Mouse (Mus musculus): Measurements from ENCODE around the gene Sdk2.

Sdk2 gene

DNA sequence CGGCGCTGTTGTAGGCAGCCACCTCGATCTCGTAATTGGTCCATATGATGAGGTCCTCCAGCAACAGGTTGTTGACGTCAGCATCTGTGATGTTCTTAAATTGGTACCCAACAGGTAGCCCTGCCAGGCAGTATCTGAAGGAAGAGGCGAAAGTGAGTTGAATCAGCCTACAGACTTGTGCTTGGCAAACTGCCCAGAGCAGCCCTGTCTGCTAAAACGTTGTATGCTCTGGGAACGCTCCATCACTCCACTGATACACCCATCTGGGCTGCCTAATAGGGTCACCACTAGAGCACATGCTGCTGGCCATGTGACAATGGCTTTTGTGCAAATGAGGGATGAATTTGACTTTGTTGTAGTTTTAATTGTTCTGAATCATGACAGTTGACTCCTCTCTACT lies 215.1 kb downstream of the Sdk2 start:
- intact Hi-C loops (cut with DNase I), result no loop called here

DNA sequence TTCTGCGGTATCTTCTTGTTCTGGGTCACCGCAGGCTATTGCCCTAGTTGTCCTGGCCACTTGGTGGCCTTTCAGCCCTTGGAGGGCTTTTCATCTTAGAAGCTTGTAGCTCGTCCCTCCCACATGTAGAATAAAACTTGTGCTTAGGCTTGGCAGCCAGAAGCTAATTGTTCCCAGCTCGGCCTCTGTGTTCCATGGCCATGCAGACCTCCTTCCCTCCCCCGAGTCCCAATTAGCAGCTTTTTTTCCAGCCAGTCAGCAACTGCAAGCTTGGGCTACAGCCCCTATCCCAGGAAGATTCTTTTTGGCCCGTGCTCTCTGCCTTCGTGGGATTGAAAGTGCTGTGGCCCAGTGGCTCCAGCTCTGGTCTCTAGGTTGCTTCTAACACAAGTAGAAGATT lies 217.5 kb downstream of the Sdk2 start:
- intact Hi-C loops (cut with DNase I), result no loop called here

DNA sequence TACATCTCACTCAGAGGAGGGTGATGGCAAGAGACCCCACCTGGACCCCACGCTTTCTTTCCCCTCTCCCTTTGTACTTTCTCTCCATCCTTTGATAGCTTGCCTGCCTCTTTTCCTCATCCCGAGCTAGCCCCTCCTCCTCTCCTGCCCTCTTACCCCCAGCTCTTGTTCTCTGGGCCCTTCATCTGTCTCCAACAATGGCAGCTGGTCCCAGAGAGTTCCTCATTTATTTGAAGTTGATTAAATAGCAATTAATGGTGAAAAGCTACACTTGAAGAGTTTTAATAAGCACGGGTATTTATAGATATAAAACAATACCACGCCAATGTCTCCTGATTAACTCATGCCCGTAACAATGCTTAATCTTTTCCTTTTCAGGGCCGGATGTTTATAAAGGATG lies 222.9 kb downstream of the Sdk2 start:
- intact Hi-C loops (cut with DNase I), result no loop called here

DNA sequence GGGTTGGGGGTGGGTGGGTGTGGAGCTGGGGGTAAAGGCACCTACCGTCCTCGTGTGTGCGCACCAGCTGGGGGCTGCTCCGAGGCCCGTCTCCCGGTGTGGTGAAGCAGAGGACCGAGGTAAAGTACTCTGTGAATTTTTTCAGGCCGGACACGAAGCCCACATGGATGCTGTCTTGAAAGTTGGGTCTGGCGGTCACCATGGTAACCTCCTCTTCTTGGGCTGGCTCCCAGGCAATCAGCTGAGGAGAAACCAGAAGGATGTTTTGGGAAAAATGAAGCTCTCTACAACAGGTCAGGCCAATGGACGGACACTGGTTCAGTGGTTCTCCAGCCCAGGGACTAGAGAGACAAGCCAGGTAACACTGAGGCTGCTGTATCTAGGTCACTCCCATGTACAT lies 224.0 kb downstream of the Sdk2 start:
- intact Hi-C loops (cut with DNase I), result no loop called here

DNA sequence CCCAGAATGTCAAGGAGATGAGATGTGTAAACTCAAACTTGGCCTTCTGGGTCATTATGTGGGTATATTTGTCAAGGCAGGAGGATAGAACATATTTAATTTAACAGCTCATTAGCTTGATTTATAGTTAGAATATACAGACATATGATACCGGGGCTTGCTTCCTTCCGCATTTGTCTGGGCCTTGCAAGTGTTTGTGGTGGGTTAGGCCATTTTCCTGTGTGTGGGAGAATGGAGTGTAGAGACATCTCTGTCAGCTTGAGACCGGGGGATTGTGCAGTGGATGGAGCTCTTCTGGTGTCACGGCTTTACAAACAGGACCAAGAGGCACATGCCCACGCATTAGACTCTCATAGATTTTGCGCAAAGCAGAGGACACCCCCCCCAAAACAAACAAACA lies 235.2 kb downstream of the Sdk2 start:
- intact Hi-C loops (cut with DNase I), result no loop called here

DNA sequence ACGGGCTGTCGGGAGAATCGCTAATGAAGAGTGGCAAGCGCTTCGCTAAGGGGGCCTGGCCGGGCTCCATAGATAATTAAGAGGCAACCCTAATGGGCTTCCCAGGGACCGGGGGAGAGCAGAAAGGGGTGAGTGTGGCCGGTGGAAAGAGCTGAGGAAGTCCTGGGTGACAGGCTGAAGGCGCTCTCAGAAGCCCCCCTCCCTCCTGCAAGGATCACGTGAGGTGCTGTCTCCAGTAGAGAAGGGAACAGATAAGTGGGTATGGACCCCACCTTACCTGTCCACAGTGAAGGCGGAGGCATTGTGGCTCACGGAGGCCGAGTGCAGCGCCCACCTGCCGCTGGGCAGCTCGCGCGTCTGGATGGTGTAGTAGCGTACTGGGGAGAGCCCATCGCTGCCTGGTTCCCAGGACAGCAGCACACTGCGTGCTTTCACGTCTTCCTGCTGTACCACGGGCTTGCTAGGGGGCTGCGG lies 238.7 kb downstream of the Sdk2 start:
- intact Hi-C loops (cut with DNase I), result no loop called here

DNA sequence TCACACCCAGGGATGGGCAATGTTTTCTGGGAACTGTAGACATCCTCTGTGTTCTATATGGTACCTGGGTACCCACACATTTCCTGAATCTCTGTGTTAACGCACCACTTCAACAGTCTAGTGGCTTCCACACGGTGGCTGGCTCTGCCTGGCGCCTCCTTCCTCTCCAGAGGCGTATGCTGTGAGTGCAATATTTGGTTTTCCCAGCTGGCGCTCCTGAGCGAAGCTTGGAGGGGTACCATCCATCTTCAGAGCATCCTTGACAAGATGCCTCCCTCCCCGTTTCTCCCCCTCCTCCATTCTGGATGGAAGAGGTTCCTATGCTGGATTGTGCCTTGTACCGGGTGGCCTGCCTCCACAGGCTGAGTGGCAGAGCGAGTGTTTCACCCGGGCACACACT lies 246.8 kb downstream of the Sdk2 start:
- intact Hi-C loops (cut with DNase I), result no loop called here

DNA sequence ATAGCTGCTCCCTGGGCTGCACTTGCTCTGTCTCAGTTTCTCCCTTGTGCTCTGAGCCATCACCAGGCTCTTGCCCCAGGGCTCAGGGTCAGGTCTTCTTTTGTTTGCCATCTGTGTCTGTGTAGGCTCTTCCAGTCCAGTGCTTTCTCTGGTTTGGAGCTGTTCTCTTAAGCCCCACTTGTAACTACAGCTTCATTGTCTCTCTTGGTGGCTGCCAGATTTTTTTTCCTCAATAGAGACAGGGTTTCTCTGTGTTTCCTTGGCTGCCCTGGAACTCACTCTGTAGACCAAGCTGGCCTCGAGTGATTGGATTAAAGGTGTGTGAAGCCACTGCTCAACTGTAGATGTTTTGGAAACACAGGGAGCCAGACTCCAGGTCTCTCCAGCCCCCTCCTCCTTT lies 247.8 kb downstream of the Sdk2 start:
- intact Hi-C loops (cut with DNase I), result no loop called here

DNA sequence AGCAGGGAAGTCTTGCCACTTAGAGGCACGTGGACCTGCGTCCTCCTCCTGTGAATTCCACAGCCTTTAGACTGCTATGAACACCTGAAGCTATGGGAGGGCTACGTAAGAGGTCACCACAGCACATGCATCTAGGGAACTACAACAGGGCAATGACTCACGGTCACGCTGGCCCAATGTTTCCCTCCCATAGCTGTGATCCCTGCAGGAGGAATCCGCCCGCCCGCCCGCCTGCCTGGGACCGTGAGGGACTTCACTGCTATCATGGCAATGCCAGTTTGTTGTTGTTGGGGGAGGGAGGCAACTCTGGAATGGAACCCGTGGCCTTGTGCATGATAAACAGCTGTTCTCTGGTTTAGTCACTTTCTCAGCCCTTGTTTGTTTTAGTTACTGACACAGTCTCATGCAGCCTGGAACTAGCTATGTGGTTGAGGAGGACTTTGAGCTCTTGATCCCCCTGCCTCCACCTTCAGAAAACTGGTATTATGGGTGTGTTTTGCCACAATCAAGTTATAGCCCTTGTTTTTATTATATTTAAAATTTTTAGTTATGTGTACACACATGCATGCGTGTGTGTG lies 249.8 kb downstream of the Sdk2 start:
- intact Hi-C loops (cut with DNase I), result no loop called here

DNA sequence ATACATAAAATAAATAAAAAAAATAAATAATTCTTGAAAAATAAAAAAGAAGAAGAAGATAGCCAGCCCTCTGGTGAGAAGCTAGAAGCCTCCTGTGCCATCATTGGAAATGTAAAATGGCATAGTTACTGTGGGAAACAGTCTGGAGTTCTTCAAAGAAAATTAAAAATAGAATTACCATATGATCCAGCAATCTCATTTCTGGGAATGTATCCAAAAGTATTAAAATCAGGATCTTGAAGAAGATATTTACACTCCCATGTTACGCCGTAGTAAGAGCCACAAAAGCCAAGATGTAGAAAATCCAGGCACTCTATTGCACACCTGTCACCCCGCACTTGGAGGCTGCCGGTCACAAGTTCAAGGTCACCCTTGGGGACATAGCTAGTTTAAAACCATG lies 250.4 kb downstream of the Sdk2 start:
- intact Hi-C loops (cut with DNase I), result no loop called here

DNA sequence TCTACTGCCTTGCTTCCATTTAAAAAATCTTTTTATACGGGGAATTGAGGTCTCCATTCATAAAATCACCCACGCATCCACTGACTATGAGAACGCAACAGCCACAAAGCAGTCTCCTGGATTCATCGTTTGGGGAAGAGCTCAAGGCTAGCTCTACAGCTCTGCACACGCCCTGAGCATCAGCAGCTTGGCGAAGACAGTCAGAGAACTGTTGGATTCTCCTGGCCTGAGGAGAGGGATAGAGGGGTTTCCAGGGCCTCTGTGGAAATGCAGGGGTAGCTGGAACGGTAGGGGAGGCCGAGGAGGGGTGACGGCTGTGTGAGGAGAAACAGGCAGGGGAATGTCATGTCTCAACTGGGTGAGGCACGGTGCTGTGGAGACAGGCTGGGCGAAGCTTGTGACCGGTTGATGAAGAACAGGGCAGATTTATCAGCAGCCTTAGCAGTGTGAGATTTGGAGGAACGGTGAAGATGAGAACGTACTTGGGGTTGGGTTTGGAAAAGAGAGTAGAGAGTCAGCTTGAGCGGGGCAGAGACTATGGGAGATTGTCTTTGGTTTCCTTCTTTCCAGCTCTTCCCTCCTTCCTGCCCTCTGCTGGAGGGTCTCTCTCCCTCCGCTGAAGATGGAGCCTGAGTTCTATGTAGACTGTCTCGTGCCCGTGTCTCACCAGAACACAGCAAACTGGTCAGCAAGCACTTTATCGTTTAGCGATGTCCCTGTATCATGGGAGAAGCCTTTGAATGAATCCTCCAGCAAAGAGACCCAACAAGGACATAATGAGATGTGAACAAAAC lies 255.1 kb downstream of the Sdk2 start:
- intact Hi-C loops (cut with DNase I), result loop anchor here (1.0 to 5.0 kb wide), 3 partner anchors 108 to 634 kb away; partner anchors contain the start of gene Cog1

DNA sequence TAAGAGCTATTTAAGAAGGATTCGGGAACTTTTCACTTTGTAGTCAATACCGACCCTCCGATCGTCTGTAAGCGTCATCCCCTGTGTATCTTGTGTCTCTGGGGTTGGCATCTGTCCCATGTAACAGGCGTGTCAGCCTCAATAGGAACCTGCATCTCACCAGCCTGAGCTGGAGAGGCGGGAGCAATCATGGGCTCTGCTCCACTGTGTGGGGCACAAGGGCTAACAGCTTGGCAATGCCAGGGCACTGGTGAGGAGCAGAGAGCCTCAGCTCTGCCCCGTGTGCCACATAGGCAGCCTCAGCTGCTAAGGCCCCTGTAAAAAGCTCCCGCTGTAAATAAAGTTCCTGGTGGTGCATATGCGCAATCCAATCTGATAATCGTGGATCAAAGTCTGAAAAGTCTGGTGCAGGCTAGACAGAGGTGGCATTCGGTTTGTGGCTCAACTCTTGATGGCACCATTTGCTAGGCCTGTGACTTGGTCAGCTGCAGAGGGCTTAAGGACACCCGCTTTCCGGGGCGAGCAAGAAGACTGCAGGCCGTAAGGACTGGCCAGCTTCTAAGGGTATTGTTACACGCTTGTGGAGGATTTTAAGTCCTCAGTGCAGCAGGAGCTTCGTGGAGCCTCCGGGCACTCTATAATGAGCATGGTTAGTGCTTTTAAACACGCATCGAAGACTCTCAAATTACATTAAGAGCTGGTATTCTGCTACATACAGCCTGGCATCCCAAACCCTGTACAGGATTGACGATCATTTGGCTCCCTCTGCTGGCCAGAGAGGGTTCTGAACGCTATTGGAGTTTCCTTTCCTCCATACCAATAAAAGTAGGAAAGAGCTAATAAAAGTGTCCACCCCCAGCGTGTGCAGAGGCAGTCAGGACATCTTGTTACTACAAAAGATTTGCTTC lies 256.0 kb downstream of the Sdk2 start:
- intact Hi-C loops (cut with DNase I), result loop anchor here (1.0 to 5.0 kb wide), 3 partner anchors 108 to 634 kb away; partner anchors contain the start of gene Cog1

DNA sequence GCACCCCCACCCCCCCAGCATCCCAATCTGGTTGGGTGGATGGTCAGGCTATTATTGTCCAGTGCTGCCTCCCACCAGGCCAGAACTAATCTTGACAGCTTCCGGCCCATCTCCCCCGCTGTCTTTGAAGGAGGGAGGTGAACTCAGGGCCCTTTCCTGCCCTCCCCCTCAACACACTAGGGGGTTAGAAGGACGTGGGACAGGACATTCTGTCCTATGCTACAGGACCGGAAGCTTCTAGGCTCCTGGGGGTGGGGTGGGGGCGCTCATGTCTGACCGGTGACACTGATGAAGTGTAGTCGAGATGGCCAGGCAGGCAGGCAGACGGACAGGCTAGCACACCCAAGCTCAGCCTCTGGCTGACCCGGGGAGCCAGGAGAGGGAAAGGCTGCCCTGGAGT lies 259.8 kb downstream of the Sdk2 start:
- intact Hi-C loops (cut with DNase I), result no loop called here

DNA sequence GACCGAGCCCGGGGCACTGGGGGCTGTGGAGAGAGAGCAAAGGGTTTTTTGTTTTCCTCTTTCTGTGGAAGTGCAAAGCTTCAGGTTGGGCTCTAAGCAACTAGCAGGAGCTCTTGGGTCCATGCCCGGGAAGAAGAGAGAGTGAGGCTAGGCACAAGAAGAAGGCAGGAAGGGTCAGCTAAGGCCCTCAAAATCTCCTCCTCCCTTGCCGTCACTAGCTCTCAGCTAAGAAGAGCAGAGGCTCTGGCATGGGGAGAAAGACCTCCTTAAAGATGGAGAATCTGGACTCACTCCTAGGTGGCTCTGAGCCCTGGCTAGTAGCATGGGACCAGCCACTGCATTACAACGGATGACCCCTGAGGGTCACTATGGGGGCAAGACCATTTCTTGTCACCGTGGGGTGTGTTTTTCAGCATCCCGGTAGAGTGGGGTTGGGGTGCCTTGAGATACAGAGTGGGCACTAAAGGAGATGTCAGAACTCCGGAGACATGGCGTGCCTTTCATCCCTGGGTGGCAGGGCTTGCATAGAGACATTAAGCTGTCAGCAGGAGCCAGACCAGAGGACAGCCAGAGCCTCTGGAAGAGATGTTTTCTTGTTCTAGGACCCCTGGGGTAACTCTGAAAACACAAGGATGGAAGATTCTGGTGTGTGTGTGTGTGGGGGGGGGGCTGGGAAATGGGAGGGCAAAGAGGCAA lies 260.3 kb downstream of the Sdk2 start:
- intact Hi-C loops (cut with DNase I), result no loop called here

DNA sequence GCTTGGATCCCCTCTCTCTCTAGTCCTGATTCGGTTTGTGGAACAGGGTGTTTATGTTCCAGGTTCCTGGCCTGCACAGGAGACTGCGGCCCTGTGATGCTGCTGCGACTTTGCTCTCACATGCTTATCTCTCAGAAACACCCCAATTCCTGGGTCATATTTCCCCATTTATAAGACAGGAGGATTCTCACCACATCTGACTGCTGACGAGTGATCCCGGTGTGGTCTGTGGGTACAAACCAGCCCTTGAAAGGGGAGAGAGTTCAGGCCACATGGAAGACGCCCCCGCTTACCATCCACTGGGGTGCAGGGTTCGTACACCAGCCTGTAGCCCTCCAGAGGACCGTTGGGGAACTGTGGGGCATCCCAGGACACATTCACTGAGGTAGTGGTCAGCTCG lies 260.9 kb downstream of the Sdk2 start:
- intact Hi-C loops (cut with DNase I), result no loop called here

DNA sequence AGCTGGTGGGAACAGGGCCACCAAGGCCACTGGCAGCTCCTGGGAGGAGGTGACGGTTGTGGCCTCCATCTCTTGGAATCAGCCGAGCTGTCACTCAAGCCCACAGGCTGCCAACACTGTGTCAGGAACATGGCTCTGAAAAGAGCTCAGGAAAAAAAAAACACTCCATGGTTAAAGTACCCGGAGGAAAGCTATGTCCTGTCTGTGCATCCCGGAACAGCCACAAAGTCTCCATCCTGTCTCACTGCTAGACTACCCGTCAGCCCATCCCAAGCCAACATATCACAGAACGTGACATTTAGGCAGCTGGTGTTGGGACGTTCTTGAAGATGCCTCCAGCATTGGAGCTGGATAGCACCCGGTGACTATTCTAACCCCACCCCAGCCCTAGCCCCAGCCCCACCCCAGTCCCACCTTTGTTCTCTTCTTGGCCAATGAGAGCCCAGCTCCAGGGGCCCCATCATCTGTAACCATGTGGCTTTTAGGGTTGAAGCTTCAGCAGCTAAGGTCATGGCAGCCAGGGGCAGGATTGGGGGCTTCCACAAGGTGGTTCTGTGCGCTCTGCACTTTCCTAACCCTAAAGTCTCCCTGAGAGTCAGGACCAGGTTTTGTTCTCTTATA lies 263.4 kb downstream of the Sdk2 start:
- intact Hi-C loops (cut with DNase I), result no loop called here

DNA sequence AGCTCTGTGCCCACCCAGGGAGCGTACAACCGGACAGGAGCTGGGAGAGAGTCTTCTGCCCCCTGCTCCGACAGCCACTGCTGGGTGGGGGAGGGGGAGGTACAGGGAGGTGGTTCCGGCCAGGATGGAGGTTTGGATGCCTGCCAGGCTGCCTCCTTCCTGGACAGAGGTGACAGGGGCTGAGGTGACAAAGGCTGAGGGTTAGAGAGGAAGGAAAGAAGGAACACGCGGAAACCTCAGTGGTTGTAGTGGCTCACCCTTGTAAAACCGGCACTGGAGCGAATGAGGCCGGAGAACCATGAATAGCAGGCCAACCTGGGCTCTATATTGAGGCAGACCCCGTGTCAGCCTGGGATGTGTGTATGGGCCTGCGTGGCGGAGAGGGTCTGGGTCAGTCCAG lies 264.4 kb downstream of the Sdk2 start:
- intact Hi-C loops (cut with DNase I), result no loop called here

DNA sequence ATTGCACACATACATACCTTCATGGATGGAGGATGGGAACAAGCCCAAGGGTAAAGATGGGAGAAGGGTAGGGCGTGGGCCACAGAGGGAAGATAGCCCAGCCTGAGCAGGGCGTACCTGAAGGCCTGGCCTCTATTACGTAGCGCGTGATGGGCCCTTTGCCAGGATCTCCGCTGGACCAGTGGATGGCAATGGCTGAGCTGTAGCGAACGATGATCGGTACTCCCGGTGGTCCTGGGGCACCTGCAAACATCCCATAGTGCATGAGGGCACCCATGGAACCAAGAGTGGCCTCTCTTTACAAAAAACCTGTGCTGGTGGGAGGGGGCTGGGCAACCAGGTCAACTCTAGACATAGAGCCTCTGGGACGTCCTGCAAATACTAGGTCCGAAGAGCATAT lies 266.8 kb downstream of the Sdk2 start:
- intact Hi-C loops (cut with DNase I), result no loop called here

DNA sequence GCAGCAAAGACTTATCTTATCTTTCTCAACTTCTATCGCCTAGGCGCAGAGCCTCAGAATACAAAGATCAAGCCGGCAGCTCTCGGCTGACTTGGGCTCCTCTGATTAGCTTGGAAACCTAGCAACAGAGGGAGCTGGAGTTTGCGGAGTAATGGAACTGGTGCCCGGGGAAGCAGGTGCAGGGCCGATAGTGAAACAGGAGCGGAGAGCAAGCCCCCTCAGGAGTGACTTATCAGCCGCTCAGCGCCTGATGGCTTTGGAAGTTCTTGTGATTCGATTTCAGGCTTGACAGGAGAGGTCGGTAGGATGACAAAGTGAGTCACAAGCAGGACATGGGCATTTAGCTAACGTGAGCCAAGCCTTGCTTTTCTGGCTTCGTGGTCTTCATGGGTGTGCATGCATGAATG lies 267.8 kb downstream of the Sdk2 start:
- intact Hi-C loops (cut with DNase I), result loop anchor here (5.0 kb wide), 1 partner anchor 52 kb away; no protein-coding TSS in a partner anchor

DNA sequence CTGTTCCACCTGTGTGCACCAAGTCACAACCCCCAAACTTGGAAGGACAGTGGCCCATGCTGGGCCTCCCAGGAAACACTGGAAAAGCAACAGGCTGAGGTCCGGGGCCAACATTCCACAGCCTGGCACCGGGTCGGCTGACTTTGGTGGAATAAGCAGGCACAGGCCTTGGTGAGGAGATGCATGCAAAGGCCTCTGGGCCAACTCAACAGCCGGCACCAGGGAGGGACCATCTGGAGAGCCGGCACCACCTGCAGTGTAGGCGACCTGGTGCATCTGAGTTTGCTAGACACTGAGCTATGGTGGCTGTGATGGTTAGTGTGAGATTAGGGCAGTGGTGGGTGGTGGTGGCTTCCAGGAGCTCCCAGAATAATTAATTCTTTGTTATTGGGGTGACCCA lies 268.8 kb downstream of the Sdk2 start:
- intact Hi-C loops (cut with DNase I), result loop anchor here (5.0 kb wide), 1 partner anchor 51 kb away; no protein-coding TSS in a partner anchor

Measured in adrenal gland (tissue).